Comparison of ENCODE assay signal across 8 mouse cellular contexts in genomic region chr16:96468698-96469097, GRCm38 (mm10). TPM values are rescaled to one million over a fixed set of nuclear protein-coding genes. Genes with fewer than 3 reads are reported as not detected.
DNase-seq lines count a peak whose midpoint lies in the region; ATAC-seq and TF ChIP-seq lines count a peak whose summit lies in the region.

No protein-coding gene starts in this region.

- peak; percentile 46; the same call in 1 of the 2 replicates for ATAC-seq in heart, embryonic 14.5 days (ENCODE audit: insufficient number of reproducible peaks, insufficient read depth, low FRiP score, low read depth)
- peak; percentile 71 for ATAC-seq in midbrain, embryonic 16.5 days

- no peaks in the 10 kb centered on the region for H3K36me3 ChIP-seq in heart, embryonic 14.5 days (ENCODE audit: control insufficient read depth, insufficient read depth, low read length)
- H3K36me3 ChIP-seq in midbrain, embryonic 16.5 days (ENCODE audit: control insufficient read depth, insufficient read depth, low read length): no peaks in the 10 kb centered on the region

- WGBS in heart, embryonic 14.5 days: 77% methylated on average over 4 of the region's 4 CpGs
- 79% methylated on average over 4 of the region's 4 CpGs for WGBS in midbrain, embryonic 16.5 days

- H3K27ac ChIP-seq in heart, embryonic 14.5 days (replicated peaks in 1 of 2; ENCODE audit: control insufficient read depth in 1 of 2, insufficient read depth in 1 of 2, low read depth in 2 of 2, low read length in 2 of 2): no peak overlapping the region
- peak overlapping the region; percentile 86 for H3K27ac ChIP-seq in layer of hippocampus, adult 2 months
- peak overlapping the region; percentile 74; the same call in 1 of the 2 replicates for H3K27ac ChIP-seq in midbrain, embryonic 16.5 days (ENCODE audit: low read length)

- no peak for TF ChIP-seq CTCF in layer of hippocampus, adult 2 months (conservative IDR thresholded peaks at IDR 0.05)

- H3K27me3 ChIP-seq in heart, embryonic 14.5 days (ENCODE audit: control insufficient read depth, insufficient read depth, low read length): 0 out of 2 replicates have a peak, but pooled peaks cover 3% of the 10 kb centered on the region
- no peaks in the 10 kb centered on the region for H3K27me3 ChIP-seq in midbrain, embryonic 16.5 days (ENCODE audit: control insufficient read depth, insufficient read depth, low read depth, low read length)

- DNase-seq in cerebellum, adult 18-20 months: peak; percentile 22 to 31
- no peak for DNase-seq in cerebellum, adult 8-10 months
- peak; percentile 4 for DNase-seq in adrenal gland, adult 8-10 months
- peak; percentile 84 to 87 for DNase-seq in layer of hippocampus, adult 2 months (ENCODE audit: low spot score in 2 of 2)
- DNase-seq in gastrocnemius, adult 8-10 months (ENCODE audit: low spot score in 2 of 2): no peak
- DNase-seq in embryo, embryonic 10 days (ENCODE audit: low spot score): no peak

- H3K9ac ChIP-seq in heart, embryonic 14.5 days (ENCODE audit: low read length): no peak overlapping the region
- H3K9ac ChIP-seq in midbrain, embryonic 16.5 days (ENCODE audit: low read depth, low read length): peak overlapping the region; percentile 1; the same call in 1 of the 2 replicates

- peaks cover 9 to 15% of the 10 kb centered on the region in 2 experiments for H3K4me1 ChIP-seq in heart, embryonic 14.5 days (ENCODE audit: control insufficient read depth in 2 of 2, insufficient read depth in 2 of 2, low read length in 2 of 2)
- H3K4me1 ChIP-seq in midbrain, embryonic 16.5 days (ENCODE audit: control insufficient read depth, insufficient read depth, low read length): peaks cover 30% of the 10 kb centered on the region

- H3K4me2 ChIP-seq in heart, embryonic 14.5 days (ENCODE audit: low read length): no peak overlapping the region
- H3K4me2 ChIP-seq in midbrain, embryonic 16.5 days (ENCODE audit: low read length): peak overlapping the region; percentile 57

- no peaks in the 10 kb centered on the region for H3K9me3 ChIP-seq in heart, embryonic 14.5 days (ENCODE audit: control insufficient read depth, low read length)
- no peaks in the 10 kb centered on the region for H3K9me3 ChIP-seq in midbrain, embryonic 16.5 days (replicated peaks; ENCODE audit: control insufficient read depth, low read length, poor library complexity, severe bottlenecking)

- no peak overlapping the region for H3K4me3 ChIP-seq in heart, embryonic 14.5 days (ENCODE audit: control insufficient read depth in 1 of 2, insufficient read depth in 1 of 2, low read depth in 1 of 2, low read length in 2 of 2)
- H3K4me3 ChIP-seq in layer of hippocampus, adult 2 months: peak overlapping the region; percentile 56
- H3K4me3 ChIP-seq in midbrain, embryonic 16.5 days (ENCODE audit: low read depth, low read length): peak overlapping the region; percentile 41

RNA-seq across cellular contexts. Expression of gene Pcp4, which starts 1.3 kb away (rescaled TPM):
- 10 to 100 TPM in 2 of 4 experiments, 1 to 10 TPM in 2; 7.1 to 14.6 (median 9.6) TPM for total RNA-seq in adrenal gland, adult 8-10 months (2022)
- polyA plus RNA-seq in heart, embryonic 14.5 days (2014; fragmentation: Nextera tagmentation; extraction: Ambion mirVana): 1.7 and 2.7 TPM in 2 replicates
- 100 to 1,000 TPM; 261 to 281 TPM for total RNA-seq in layer of hippocampus, adult 2 months (2021)
- polyA plus RNA-seq in midbrain, embryonic 16.5 days (2015; fragmentation: Nextera tagmentation; extraction: Ambion mirVana): 435 and 514 TPM in 2 replicates
- total RNA-seq in gastrocnemius, adult 8-10 months (2022): not detected

RNA-seq across cellular contexts. Expression of gene Itgb2l, which starts 25.3 kb away (rescaled TPM):
- total RNA-seq in adrenal gland, adult 8-10 months (2022): not detected
- not detected in 2 replicates for polyA plus RNA-seq in heart, embryonic 14.5 days (2014; fragmentation: Nextera tagmentation; extraction: Ambion mirVana)
- total RNA-seq in layer of hippocampus, adult 2 months (2021): not detected
- polyA plus RNA-seq in midbrain, embryonic 16.5 days (2015; fragmentation: Nextera tagmentation; extraction: Ambion mirVana): not detected in 2 replicates
- total RNA-seq in gastrocnemius, adult 8-10 months (2022): not detected

Comparison
In these comparisons a context has a peak if more than half of its experiments do, and no peak if none do; other contexts are left out.
1. DNase-seq: peak in cerebellum, adult 18-20 months (2 of 2), adrenal gland, adult 8-10 months (single experiment) and layer of hippocampus, adult 2 months (2 of 2); none in cerebellum, adult 8-10 months (single experiment), gastrocnemius, adult 8-10 months (0 of 2) and embryo, embryonic 10 days (single experiment).
2. H3K27ac ChIP-seq: peak in layer of hippocampus, adult 2 months (single experiment) and midbrain, embryonic 16.5 days (single experiment); none in heart, embryonic 14.5 days (0 of 2).
3. H3K4me3 ChIP-seq: peak in layer of hippocampus, adult 2 months (single experiment) and midbrain, embryonic 16.5 days (single experiment); none in heart, embryonic 14.5 days (0 of 2).
4. RNA of gene Pcp4, which starts 1.3 kb away (total RNA-seq): 261 to 281 TPM in layer of hippocampus, adult 2 months; 7.1 to 14.6 TPM in adrenal gland, adult 8-10 months and not detected in gastrocnemius, adult 8-10 months; every median in the first group is over 10 times any median in the second.